10 mouse cellular contexts compared by ENCODE assay signal in genomic region chr13:5826170-5826827, GRCm38 (mm10). TPM values are rescaled to one million over a fixed set of nuclear protein-coding genes. Genes with fewer than 3 reads are reported as not detected.
A peak's percentile ranks its signal among the peaks of the same experiment; 100 is the strongest.
DNase-seq lines count a peak whose midpoint lies in the region; ATAC-seq and TF ChIP-seq lines count a peak whose summit lies in the region.
"Had no signal": no experiment of that assay in that cellular context is flagged by ENCODE, and none has a peak within 500 bp of the region (broad histone marks: within the 10 kb centered on the region; RNA-seq: fewer than 3 reads in every experiment).

No protein-coding gene starts in this region.

- no peak for ATAC-seq in midbrain, embryonic 11.5 days (ENCODE audit: low FRiP score)
- ATAC-seq in midbrain, embryonic 13.5 days, result no peak
- peak; percentile 70 for ATAC-seq in intestine, postnatal 0 days
- peak; percentile 53; the same call in 1 of the 2 replicates for ATAC-seq in stomach, embryonic 15.5 days (ENCODE audit: insufficient read depth, low FRiP score, low read depth)

- no peaks in the 10 kb centered on the region for H3K36me3 ChIP-seq in midbrain, embryonic 11.5 days (ENCODE audit: control insufficient read depth, insufficient read depth, low read length)
- no peaks in the 10 kb centered on the region for H3K36me3 ChIP-seq in midbrain, embryonic 13.5 days
- no peaks in the 10 kb centered on the region for H3K36me3 ChIP-seq in intestine, postnatal 0 days (ENCODE audit: control insufficient read depth, insufficient read depth)
- no peaks in the 10 kb centered on the region for H3K36me3 ChIP-seq in stomach, embryonic 15.5 days
- H3K36me3 ChIP-seq: G1E had no signal

- no peak for TF ChIP-seq CTCF in intestine, postnatal 0 days (IDR thresholded peaks at IDR 0.05; ENCODE audit: low read depth)
- no peak for TF ChIP-seq CTCF in layer of hippocampus, adult 2 months (conservative IDR thresholded peaks at IDR 0.05)

- no peak overlapping the region for H3K4me2 ChIP-seq in midbrain, embryonic 11.5 days
- H3K4me2 ChIP-seq in midbrain, embryonic 13.5 days (replicated peaks), result no peak overlapping the region
- peak overlapping the region; percentile 50 for H3K4me2 ChIP-seq in intestine, postnatal 0 days (replicated peaks; ENCODE audit: low read depth)
- H3K4me2 ChIP-seq in stomach, embryonic 15.5 days, result no peak overlapping the region
- H3K4me2 ChIP-seq: liver, embryonic 11.5 days had no signal

- H3K27ac ChIP-seq in midbrain, embryonic 11.5 days (ENCODE audit: low read depth, low read length), result no peak overlapping the region
- no peak overlapping the region for H3K27ac ChIP-seq in midbrain, embryonic 13.5 days
- no peak overlapping the region for H3K27ac ChIP-seq in intestine, postnatal 0 days (ENCODE audit: low read depth, low read length)
- H3K27ac ChIP-seq in stomach, embryonic 15.5 days, result no peak overlapping the region
- H3K27ac ChIP-seq in layer of hippocampus, adult 2 months, result no peak overlapping the region

- no peak overlapping the region for H3K9ac ChIP-seq in midbrain, embryonic 11.5 days (ENCODE audit: low read length)
- H3K9ac ChIP-seq in midbrain, embryonic 13.5 days (replicated peaks), result no peak overlapping the region
- no peak overlapping the region for H3K9ac ChIP-seq in intestine, postnatal 0 days (ENCODE audit: low read depth, low read length)
- no peak overlapping the region for H3K9ac ChIP-seq in stomach, embryonic 15.5 days

- no peaks in the 10 kb centered on the region for H3K9me3 ChIP-seq in midbrain, embryonic 11.5 days (ENCODE audit: control insufficient read depth, low read length)
- H3K9me3 ChIP-seq in midbrain, embryonic 13.5 days, result no peaks in the 10 kb centered on the region
- H3K9me3 ChIP-seq in intestine, postnatal 0 days (ENCODE audit: control insufficient read depth), result no peaks in the 10 kb centered on the region
- H3K9me3 ChIP-seq in stomach, embryonic 15.5 days, result no peaks in the 10 kb centered on the region
- H3K9me3 ChIP-seq: G1E had no signal

- DNase-seq in midbrain, embryonic 11.5 days (ENCODE audit: low spot score, missing footprints), result peak; percentile 73
- peak; percentile 92 for DNase-seq in heart, adult 11 months
- no peak for DNase-seq in cerebellum, postnatal 25 days
- no peak for DNase-seq in layer of hippocampus, adult 2 months (ENCODE audit: low spot score in 2 of 2)
- DNase-seq in spleen, postnatal 10 days (ENCODE audit: low spot score in 2 of 2), result no peak

- WGBS in midbrain, embryonic 11.5 days, result 73% methylated on average over 9 of the region's 9 CpGs
- 71% methylated on average over 9 of the region's 9 CpGs for WGBS in midbrain, embryonic 13.5 days
- WGBS in intestine, postnatal 0 days, result 17% methylated on average over 9 of the region's 9 CpGs
- WGBS in stomach, embryonic 15.5 days, result 28% methylated on average over 9 of the region's 9 CpGs

- H3K27me3 ChIP-seq in midbrain, embryonic 11.5 days (ENCODE audit: control insufficient read depth, insufficient read depth, low read length), result no peaks in the 10 kb centered on the region
- H3K27me3 ChIP-seq in midbrain, embryonic 13.5 days, result peaks cover 2% of the 10 kb centered on the region; the same call in 1 of the 2 replicates
- H3K27me3 ChIP-seq in intestine, postnatal 0 days (replicated peaks; ENCODE audit: control insufficient read depth, insufficient read depth, low read length), result no peaks in the 10 kb centered on the region
- no peaks in the 10 kb centered on the region for H3K27me3 ChIP-seq in stomach, embryonic 15.5 days (replicated peaks)

- H3K4me1 ChIP-seq in midbrain, embryonic 11.5 days (ENCODE audit: control insufficient read depth, insufficient read depth, low read length), result no peaks in the 10 kb centered on the region
- H3K4me1 ChIP-seq in midbrain, embryonic 13.5 days (replicated peaks), result no peaks in the 10 kb centered on the region
- peaks cover 6% of the 10 kb centered on the region for H3K4me1 ChIP-seq in intestine, postnatal 0 days (replicated peaks; ENCODE audit: control insufficient read depth, insufficient read depth, low read length)
- peaks cover 6% of the 10 kb centered on the region; the same call in 1 of the 2 replicates for H3K4me1 ChIP-seq in stomach, embryonic 15.5 days

- H3K4me3 ChIP-seq in midbrain, embryonic 11.5 days (ENCODE audit: low read depth, low read length), result no peak overlapping the region
- no peak overlapping the region for H3K4me3 ChIP-seq in midbrain, embryonic 13.5 days (replicated peaks)
- H3K4me3 ChIP-seq in intestine, postnatal 0 days (ENCODE audit: low read depth, low read length), result no peak overlapping the region
- H3K4me3 ChIP-seq in stomach, embryonic 15.5 days (replicated peaks), result no peak overlapping the region
- H3K4me3 ChIP-seq in layer of hippocampus, adult 2 months, result no peak overlapping the region

RNA-seq across cellular contexts. Expression of gene Klf6, which starts 35.0 kb away (rescaled TPM):
- polyA plus RNA-seq in midbrain, embryonic 11.5 days (2014; fragmentation: Nextera tagmentation; extraction: Ambion mirVana), result 54.6 and 59.5 TPM in 2 replicates
- 68.3 and 82.1 TPM in 2 replicates for polyA plus RNA-seq in midbrain, embryonic 13.5 days (2015; fragmentation: Nextera tagmentation; extraction: Ambion mirVana)
- polyA plus RNA-seq in intestine, postnatal 0 days (2015; fragmentation: Nextera tagmentation; extraction: Ambion mirVana), result 64.4 and 65.3 TPM in 2 replicates
- 80.4 and 88.9 TPM in 2 replicates for polyA plus RNA-seq in stomach, embryonic 15.5 days (2015; fragmentation: Nextera tagmentation; extraction: Ambion mirVana)
- 10 to 100 TPM; 25.0 to 27.3 TPM for total RNA-seq in layer of hippocampus, adult 2 months (2021)

Comparison
In these comparisons a context has a peak if more than half of its experiments do, and no peak if none do; other contexts are left out.
1. ATAC-seq: peak in intestine, postnatal 0 days (single experiment) and stomach, embryonic 15.5 days (single experiment); none in midbrain, embryonic 11.5 days (single experiment) and midbrain, embryonic 13.5 days (single experiment).
2. DNase-seq: peak in midbrain, embryonic 11.5 days (single experiment) and heart, adult 11 months (single experiment); none in cerebellum, postnatal 25 days (0 of 2), layer of hippocampus, adult 2 months (0 of 2) and spleen, postnatal 10 days (0 of 2).